Mouse (Mus musculus) limb, embryonic 11.5 days (tissue): ENCODE data around the gene Fcho2. TPM values are rescaled to one million over a fixed set of nuclear protein-coding genes. Genes with fewer than 3 reads are reported as not detected.
A peak's percentile ranks its signal among the peaks of the same experiment; 100 is the strongest.

ENCODE experiments used
- ATAC-seq: fragments of 200-750 bp; cut with Nextera tagmentation; 2 replicates; pipeline ENCODE4 v1.8.0; 2017; ENCODE audit warnings: low read depth; ENCODE audit not compliant: insufficient number of reproducible peaks, low FRiP score, low TSS enrichment
- DNase-seq: peaks from one replicate; pipeline ENCODE4 v3.0.0-alpha.2; 2015; ENCODE audit warnings: low spot score
- H3K27ac ChIP-seq: fragments of 300-500 bp; sonication (generic); replicated peaks from 2 replicates; pipeline ENCODE4 v1.5.1; 2014; ENCODE audit warnings: low read depth, mild to moderate bottlenecking, low read length
- H3K27me3 ChIP-seq: fragments of 300-500 bp; sonication (generic); 2 replicates; pipeline ENCODE4 v1.6.1; 2014; ENCODE audit warnings: mild to moderate bottlenecking, low read length, mixed read lengths; ENCODE audit not compliant: control insufficient read depth, insufficient read depth
- H3K36me3 ChIP-seq: fragments of 300-500 bp; sonication (generic); 2 replicates; pipeline ENCODE4 v1.6.1; 2014; ENCODE audit warnings: mild to moderate bottlenecking, low read length, moderate library complexity, mixed read lengths; ENCODE audit not compliant: control insufficient read depth, insufficient read depth
- H3K4me1 ChIP-seq: fragments of 300-500 bp; sonication (generic); 2 replicates; pipeline ENCODE4 v1.6.1; 2014; ENCODE audit warnings: low read length, mixed read lengths; ENCODE audit not compliant: control insufficient read depth, insufficient read depth
- H3K4me2 ChIP-seq: fragments of 300-500 bp; sonication (generic); 2 replicates; pipeline ENCODE4 v1.6.1; 2014; ENCODE audit warnings: low read depth, mild to moderate bottlenecking, moderate library complexity; ENCODE audit not compliant: severe bottlenecking
- H3K4me3 ChIP-seq: fragments of 300-500 bp; sonication (generic); 2 replicates; pipeline ENCODE4 v1.5.1; 2014; ENCODE audit warnings: low read depth, low read length
- H3K9ac ChIP-seq: fragments of 300-500 bp; sonication (generic); 2 replicates; pipeline ENCODE4 v1.6.1; 2014; ENCODE audit warnings: mild to moderate bottlenecking, low read length
- H3K9me3 ChIP-seq: fragments of 300-500 bp; sonication (generic); 2 replicates; pipeline ENCODE4 v1.6.1; 2016; ENCODE audit warnings: low read length; ENCODE audit not compliant: control insufficient read depth
- WGBS: fragments of 180-500 bp; shearing (Covaris S2); extraction: QIAGEN DNeasy Blood & Tissue Kit; methylation state at CpG from one replicate; pipeline ENCODE4 v1.1.7; 2014; 5-methylcytosine and 5-hydroxymethylcytosine counted together
- polyA plus RNA-seq: library from polyadenylated mRNA; unstranded; fragments of >200 nt; fragmentation: Nextera tagmentation; extraction: Ambion mirVana; gene quantifications from 2 replicates; pipeline ENCODE4 v1.2.1, GENCODE M21; 2014

Gene Fcho2
- polyA plus RNA-seq, 1 experiment from 2014 or later, result 29.3 TPM

DNA sequence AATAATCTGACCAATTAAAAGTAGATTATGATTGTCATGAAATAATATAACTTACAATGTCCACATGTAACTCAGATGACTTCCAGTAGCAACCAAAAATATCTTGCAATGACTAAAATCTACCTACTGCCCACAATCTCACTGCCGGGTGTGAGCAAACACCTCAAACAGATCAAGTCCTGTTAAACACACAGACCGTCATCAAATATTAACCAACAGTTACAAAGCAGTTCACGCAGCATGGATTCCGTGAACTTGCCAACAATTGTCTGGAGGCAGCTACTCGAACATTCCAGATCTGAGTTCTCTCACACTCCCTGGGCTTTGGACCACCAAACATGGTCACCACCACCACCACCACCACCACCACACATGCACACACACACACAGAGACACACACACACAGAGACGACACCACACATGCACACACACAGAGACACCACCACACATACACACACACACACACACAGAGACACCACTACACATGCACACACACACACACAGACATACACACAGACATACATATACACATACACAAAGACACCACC, 99.7 kb downstream of the Fcho2 start:
- Histone ChIP-seq H3K9ac (no peak overlapping the region), H3K4me2 (no peak overlapping the region), H3K27ac (no peak overlapping the region), H3K9me3 (no peaks in the 10 kb centered on the region), H3K4me1 (no peaks in the 10 kb centered on the region), H3K36me3 (no peaks in the 10 kb centered on the region), H3K4me3 (no peak overlapping the region), H3K27me3 (no peaks in the 10 kb centered on the region)
- peak; percentile 18 for DNase-seq
- WGBS, result 94% methylated on average over 6 of the region's 6 CpGs
- ATAC-seq, result no peak

DNA sequence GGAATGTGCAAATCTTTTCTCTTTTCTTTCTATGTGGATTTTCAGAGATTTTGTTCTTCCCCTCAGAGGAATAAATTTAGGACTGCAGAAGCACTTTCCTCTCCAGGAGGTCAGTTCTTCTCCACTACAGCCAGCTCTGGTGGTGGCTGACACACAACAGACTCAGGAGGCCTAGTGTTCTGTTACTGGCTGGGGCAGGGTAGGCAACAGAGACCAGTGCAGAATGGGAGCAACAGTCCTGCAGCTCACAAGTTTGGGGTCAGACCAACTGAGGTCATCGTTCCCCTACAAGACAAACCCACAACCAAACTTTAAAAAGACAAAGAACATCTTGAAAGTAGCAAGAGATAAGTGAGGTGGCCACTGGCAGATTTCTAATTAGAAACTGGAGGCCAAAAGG, 104.6 kb downstream of the Fcho2 start:
- no peaks in the 10 kb centered on the region for H3K4me1 ChIP-seq
- H3K9me3 ChIP-seq, result no peaks in the 10 kb centered on the region
- H3K27me3 ChIP-seq, result no peaks in the 10 kb centered on the region
- WGBS, result 91% methylated on average over 1 of the region's 1 CpGs
- DNase-seq (no peak), ATAC-seq (no peak)
- no peak overlapping the region for H3K27ac ChIP-seq
- no peak overlapping the region for H3K4me2 ChIP-seq
- H3K9ac ChIP-seq, result no peak overlapping the region
- no peak overlapping the region for H3K4me3 ChIP-seq
- no peaks in the 10 kb centered on the region for H3K36me3 ChIP-seq

DNA sequence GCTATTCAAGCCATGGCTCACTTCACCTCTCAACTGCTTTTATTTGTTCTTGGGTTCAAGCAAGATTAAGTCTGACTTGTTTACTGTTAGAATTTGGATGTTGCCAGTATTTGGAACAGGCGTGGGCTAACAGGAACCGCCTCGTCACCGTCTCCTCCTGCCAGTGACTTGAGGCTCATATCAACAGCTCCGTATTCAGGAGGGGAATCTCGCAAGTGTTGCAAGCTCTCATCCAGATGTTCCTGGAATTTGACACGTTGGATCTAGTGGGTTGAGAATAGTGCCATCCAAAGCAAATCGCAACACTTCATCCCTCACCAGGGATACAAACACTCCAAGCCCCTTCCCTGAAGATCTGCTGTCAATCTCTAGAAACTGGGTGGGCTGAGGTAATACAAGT, 105.0 kb downstream of the Fcho2 start:
- Histone ChIP-seq H3K27me3 (no peaks in the 10 kb centered on the region), H3K27ac (no peak overlapping the region), H3K36me3 (no peaks in the 10 kb centered on the region), H3K9ac (no peak overlapping the region), H3K9me3 (no peaks in the 10 kb centered on the region), H3K4me2 (no peak overlapping the region), H3K4me1 (no peaks in the 10 kb centered on the region), H3K4me3 (no peak overlapping the region)
- ATAC-seq (no peak), DNase-seq (no peak)
- WGBS, result 71% methylated on average over 8 of the region's 8 CpGs

DNA sequence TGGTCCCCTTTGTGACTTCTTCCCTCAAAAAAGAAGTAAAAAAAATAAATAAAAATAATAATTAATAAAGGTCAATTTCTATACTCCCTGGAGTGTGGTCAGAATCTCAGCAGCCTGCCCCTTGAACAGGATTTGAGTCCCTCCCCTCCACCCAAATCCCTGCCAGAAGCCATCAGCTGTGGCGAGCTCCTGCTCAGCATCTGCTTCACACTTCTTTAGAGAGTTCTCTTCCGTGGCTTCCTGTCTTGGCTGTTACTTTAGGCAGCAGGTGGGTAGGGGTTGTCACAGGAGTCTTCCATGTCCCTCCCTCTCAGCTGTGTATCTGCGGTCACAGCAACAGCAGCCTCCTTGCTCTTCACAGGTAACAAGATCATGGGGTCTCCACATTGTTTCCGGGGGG, 109.7 kb downstream of the Fcho2 start:
- no peaks in the 10 kb centered on the region for H3K27me3 ChIP-seq
- DNase-seq, result no peak
- no peaks in the 10 kb centered on the region for H3K9me3 ChIP-seq
- no peak overlapping the region for H3K9ac ChIP-seq
- H3K27ac ChIP-seq, result no peak overlapping the region
- H3K4me2 ChIP-seq, result no peak overlapping the region
- 76% methylated on average over 4 of the region's 4 CpGs for WGBS
- no peak overlapping the region for H3K4me3 ChIP-seq
- no peaks in the 10 kb centered on the region for H3K36me3 ChIP-seq
- ATAC-seq, result no peak
- peaks cover 5% of the 10 kb centered on the region; the same call in 1 of the 2 replicates for H3K4me1 ChIP-seq

DNA sequence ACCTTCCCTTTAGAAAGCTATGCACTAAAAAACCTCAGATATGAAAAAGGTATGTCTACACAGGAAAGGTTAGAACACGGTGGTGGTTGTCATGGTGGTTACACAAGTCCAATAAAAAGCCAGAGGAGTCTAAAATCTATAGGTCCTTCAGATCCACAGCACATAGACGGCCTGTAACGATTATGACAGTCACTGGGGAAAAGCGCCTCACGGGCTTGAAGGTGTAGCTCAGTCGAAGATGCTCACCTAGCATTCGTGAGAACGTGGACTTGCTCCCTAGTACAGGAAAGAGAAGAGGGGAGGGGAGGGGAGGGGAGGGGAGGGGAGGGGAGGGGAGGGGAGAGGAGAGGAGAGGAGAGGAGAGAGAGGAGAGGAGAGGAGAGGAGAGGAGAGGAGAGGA, 111.5 kb downstream of the Fcho2 start:
- Histone ChIP-seq H3K4me1 (peaks cover 8% of the 10 kb centered on the region; the same call in 1 of the 2 replicates), H3K9me3 (no peaks in the 10 kb centered on the region), H3K4me2 (no peak overlapping the region), H3K9ac (no peak overlapping the region), H3K4me3 (no peak overlapping the region), H3K27ac (no peak overlapping the region), H3K27me3 (no peaks in the 10 kb centered on the region), H3K36me3 (no peaks in the 10 kb centered on the region)
- 85% methylated on average over 8 of the region's 8 CpGs for WGBS
- ATAC-seq, result no peak
- DNase-seq, result no peak

DNA sequence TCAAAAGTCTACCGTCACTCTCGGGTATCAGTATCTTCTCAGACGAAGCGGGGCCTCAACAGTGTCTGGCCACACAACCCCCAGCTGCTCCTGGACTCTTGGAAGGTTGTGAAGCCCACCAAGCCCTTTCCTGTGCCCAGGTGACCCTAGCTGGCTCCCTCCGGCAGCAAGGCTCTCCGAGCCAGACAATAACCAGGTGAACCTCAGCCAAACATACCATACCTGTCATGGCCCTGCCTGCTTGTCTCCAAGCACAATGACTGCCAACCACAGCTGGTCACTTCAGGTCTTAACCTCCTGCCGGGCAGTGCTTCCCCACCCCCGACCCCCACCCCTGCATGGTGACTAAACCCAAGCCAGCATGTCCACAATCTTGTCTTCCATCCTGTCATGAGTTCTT, 112.9 kb downstream of the Fcho2 start:
- 90% methylated on average over 8 of the region's 8 CpGs for WGBS
- Histone ChIP-seq H3K4me1 (peaks cover 8% of the 10 kb centered on the region; the same call in 1 of the 2 replicates), H3K36me3 (no peaks in the 10 kb centered on the region), H3K9me3 (no peaks in the 10 kb centered on the region), H3K4me2 (no peak overlapping the region), H3K9ac (no peak overlapping the region), H3K4me3 (no peak overlapping the region), H3K27me3 (no peaks in the 10 kb centered on the region), H3K27ac (no peak overlapping the region)
- ATAC-seq, result no peak
- no peak for DNase-seq

DNA sequence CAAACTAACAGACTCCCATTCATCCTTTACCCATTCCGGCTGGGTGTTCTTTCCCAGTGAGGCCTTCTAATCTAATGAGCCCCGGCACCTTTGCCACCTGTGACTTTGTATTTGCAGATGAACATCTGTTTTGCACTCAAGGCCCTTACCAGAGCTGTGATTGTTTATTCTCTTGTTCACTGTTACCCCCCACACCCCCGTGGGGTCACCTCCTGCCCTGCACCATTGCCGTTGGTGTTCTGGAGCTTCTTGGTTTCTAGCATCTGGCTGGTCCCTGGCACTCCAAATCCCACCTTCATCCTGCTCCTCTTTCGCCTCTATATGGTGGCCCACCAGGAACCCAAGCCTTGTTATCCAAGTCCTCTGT, 114.0 kb downstream of the Fcho2 start:
- no peak for ATAC-seq
- no peaks in the 10 kb centered on the region for H3K36me3 ChIP-seq
- WGBS, result 71% methylated on average over 5 of the region's 5 CpGs
- H3K4me1 ChIP-seq, result peaks cover 8% of the 10 kb centered on the region; the same call in 1 of the 2 replicates
- no peaks in the 10 kb centered on the region for H3K27me3 ChIP-seq
- no peak overlapping the region for H3K4me3 ChIP-seq
- H3K9ac ChIP-seq, result no peak overlapping the region
- H3K27ac ChIP-seq, result no peak overlapping the region
- no peak overlapping the region for H3K4me2 ChIP-seq
- no peaks in the 10 kb centered on the region for H3K9me3 ChIP-seq
- peak; percentile 31 for DNase-seq

DNA sequence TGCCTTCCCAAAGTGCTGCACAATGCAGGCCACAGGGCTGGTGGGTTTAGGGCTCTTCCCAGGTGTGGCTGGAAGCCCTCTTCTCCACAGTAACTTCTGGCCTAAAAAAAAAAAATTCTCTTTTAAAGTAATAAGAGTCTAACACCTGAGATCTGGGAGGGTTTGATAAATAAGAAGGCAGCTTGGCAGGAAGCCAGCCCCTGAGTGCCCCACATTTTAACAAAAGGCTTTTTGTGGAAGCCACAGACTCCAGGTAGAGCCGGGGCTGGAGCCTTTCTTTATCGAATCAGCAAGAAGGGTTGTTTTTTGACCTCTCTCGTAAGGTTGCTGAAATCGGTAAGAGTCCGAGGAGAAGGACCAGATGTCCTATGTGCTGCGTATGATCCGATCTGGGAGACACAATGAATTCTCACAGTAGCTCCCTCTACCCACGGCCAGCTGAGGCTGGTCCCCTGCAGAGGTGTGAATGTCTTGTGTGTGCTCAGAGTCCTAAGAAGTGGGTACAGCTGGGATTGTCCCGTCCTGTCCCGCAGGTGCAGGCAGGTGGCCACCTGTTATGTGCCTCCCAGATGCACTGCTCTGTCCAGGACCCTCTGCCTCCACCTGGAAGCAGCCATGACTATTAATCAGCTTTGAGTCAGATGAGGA, 114.5 kb downstream of the Fcho2 start:
- H3K4me1 ChIP-seq, result peaks cover 8% of the 10 kb centered on the region; the same call in 1 of the 2 replicates
- H3K4me3 ChIP-seq, result no peak overlapping the region
- no peak overlapping the region for H3K27ac ChIP-seq
- H3K9me3 ChIP-seq, result no peaks in the 10 kb centered on the region
- 68% methylated on average over 10 of the region's 10 CpGs for WGBS
- DNase-seq (no peak), ATAC-seq (peak; percentile 63; the same call in 1 of the 2 replicates)
- H3K4me2 ChIP-seq, result no peak overlapping the region
- H3K36me3 ChIP-seq, result no peaks in the 10 kb centered on the region
- no peak overlapping the region for H3K9ac ChIP-seq
- peaks cover 1% of the 10 kb centered on the region for H3K27me3 ChIP-seq
